Mouse (Mus musculus) thymus, postnatal 36 days (tissue): ENCODE data around the gene 4930503E14Rik.
"Not testable (repeated sequence)": the region's sequence is repeated elsewhere in the genome, so short reads cannot be mapped to it uniquely, and the experiment has no call there.

Source experiments
- DNase-seq, 2 experiments: peaks; one replicate each; pipeline ENCODE4 v3.0.0; 2022; ENCODE audit warnings: mixed read lengths in 2 of 2

4930503E14Rik gene

GRCm38 (mm10) chr14:44213154-44213553 is at the start of gene 4930503E14Rik:
Gene 4930503E14Rik, minus strand, starts transcription at chr14:44213254.
- not testable (repeated sequence) for DNase-seq

GRCm38 (mm10) chr14:44248039-44248438 is 35.0 kb upstream of the 4930503E14Rik start:
- DNase-seq: no peak

GRCm38 (mm10) chr14:44197361-44197760 is 15.7 kb downstream of the 4930503E14Rik start, which contains the start of gene Gm8212:
Gene Gm8212, plus strand, starts transcription at chr14:44197661.
- DNase-seq: not testable (repeated sequence)

- not testable (repeated sequence) for DNase-seq
Observed at GRCm38 (mm10) chr14:44123551-44123950, 89.5 kb downstream of the 4930503E14Rik start, which contains the start of gene Gm3327. Gene Gm3327, plus strand, starts transcription at chr14:44123851.
